Mouse (Mus musculus): ENCODE measurements around the gene Rrad. TPM values are rescaled to one million over a fixed set of nuclear protein-coding genes. Genes with fewer than 3 reads are reported as not detected.

Gene Rrad
- polyA plus RNA-seq, 1 experiment from 2014 or later, result 14.4 TPM

Other genes with a start within 250 kb of the Rrad start
- gene Cmtm4, start 235.5 kb downstream of the Rrad start, polyA plus RNA-seq (2015; fragmentation: Nextera tagmentation; extraction: Ambion mirVana), result 4.3 and 4.7 TPM in 2 replicates
- 63.5 and 67.6 TPM in 2 replicates for gene Dync1li2, start 188.3 kb downstream of the Rrad start, polyA plus RNA-seq (2015; fragmentation: Nextera tagmentation; extraction: Ambion mirVana)
- gene Terb1, start 121.4 kb downstream of the Rrad start, polyA plus RNA-seq (2015; fragmentation: Nextera tagmentation; extraction: Ambion mirVana), result 0.14 and 0.20 TPM in 2 replicates
- gene Nae1, start 96.7 kb downstream of the Rrad start, polyA plus RNA-seq (2015; fragmentation: Nextera tagmentation; extraction: Ambion mirVana), result 86.4 and 89.4 TPM in 2 replicates
- gene Car7, start 96.6 kb downstream of the Rrad start, polyA plus RNA-seq (2015; fragmentation: Nextera tagmentation; extraction: Ambion mirVana), result 1.5 and 1.6 TPM in 2 replicates
- gene Pdp2, start 39.9 kb downstream of the Rrad start, polyA plus RNA-seq (2015; fragmentation: Nextera tagmentation; extraction: Ambion mirVana), result 13.3 and 14.1 TPM in 2 replicates
- gene Cdh16, start 6.9 kb downstream of the Rrad start, polyA plus RNA-seq (2015; fragmentation: Nextera tagmentation; extraction: Ambion mirVana), result 1.6 and 2.0 TPM in 2 replicates
- gene Ciao2b, start 10.6 kb upstream of the Rrad start, polyA plus RNA-seq (2015; fragmentation: Nextera tagmentation; extraction: Ambion mirVana), result 92.6 and 93.6 TPM in 2 replicates
- gene Ces2a, start 102.7 kb upstream of the Rrad start, polyA plus RNA-seq (2015; fragmentation: Nextera tagmentation; extraction: Ambion mirVana), result 1.3 and 1.4 TPM in 2 replicates
- gene Ces2b, start 200.2 kb upstream of the Rrad start, polyA plus RNA-seq (2015; fragmentation: Nextera tagmentation; extraction: Ambion mirVana), result 1.0 and 1.5 TPM in 2 replicates
- gene Ces2c, start 215.7 kb upstream of the Rrad start, polyA plus RNA-seq (2015; fragmentation: Nextera tagmentation; extraction: Ambion mirVana), result 1.4 and 2.2 TPM in 2 replicates